Mouse (Mus musculus) heart, embryonic 15.5 days (tissue): Measurements from ENCODE around the gene C530008M17Rik. TPM values are rescaled to one million over a fixed set of nuclear protein-coding genes. Genes with fewer than 3 reads are reported as not detected.

Source experiments
- ATAC-seq: fragments of 200-750 bp; cut with Nextera tagmentation; replicated peaks from 2 replicates; pipeline ENCODE4 v1.8.0; 2017; ENCODE audit warnings: low read depth, moderate TSS enrichment; ENCODE audit not compliant: insufficient number of reproducible peaks, insufficient read depth, low FRiP score
- H3K27ac ChIP-seq: fragments of 300-500 bp; sonication (generic); 2 replicates; pipeline ENCODE4 v1.5.1; 2015; ENCODE audit warnings: mild to moderate bottlenecking, inconsistent platforms
- H3K27me3 ChIP-seq: fragments of 300-500 bp; sonication (generic); 2 replicates; pipeline ENCODE4 v1.6.1; 2015; ENCODE audit warnings: inconsistent platforms
- H3K36me3 ChIP-seq: fragments of 300-500 bp; sonication (generic); 2 replicates; pipeline ENCODE4 v1.6.1; 2015; ENCODE audit warnings: mild to moderate bottlenecking, inconsistent platforms
- H3K4me1 ChIP-seq: fragments of 300-500 bp; sonication (generic); replicated peaks from 2 replicates; pipeline ENCODE4 v1.6.1; 2015; ENCODE audit warnings: inconsistent platforms
- H3K4me2 ChIP-seq: fragments of 300-500 bp; sonication (generic); 2 replicates; pipeline ENCODE4 v1.6.1; 2015; ENCODE audit warnings: inconsistent platforms, mild to moderate bottlenecking, moderate library complexity
- H3K4me3 ChIP-seq: fragments of 300-500 bp; sonication (generic); 2 replicates; pipeline ENCODE4 v1.5.1; 2015; ENCODE audit warnings: mild to moderate bottlenecking, inconsistent platforms
- H3K9ac ChIP-seq: fragments of 300-500 bp; sonication (generic); 2 replicates; pipeline ENCODE4 v1.6.1; 2015; ENCODE audit warnings: mild to moderate bottlenecking, inconsistent platforms
- H3K9me3 ChIP-seq: fragments of 300-500 bp; sonication (generic); replicated peaks from 2 replicates; pipeline ENCODE4 v1.6.1; 2016; ENCODE audit warnings: inconsistent platforms
- WGBS: fragments of 180-500 bp; shearing (Covaris S2); methylation state at CpG from one replicate; pipeline ENCODE4 v1.1.7; 2015; ENCODE audit warnings: mixed read lengths; 5-methylcytosine and 5-hydroxymethylcytosine counted together
- polyA plus RNA-seq: library from polyadenylated mRNA; unstranded; fragments of >200 nt; fragmentation: Nextera tagmentation; extraction: Ambion mirVana; gene quantifications from 2 replicates; pipeline ENCODE4 v1.2.1, GENCODE M21; 2015

The C530008M17Rik gene
- polyA plus RNA-seq, 1 experiment from 2014 or later = 32.4 TPM

DNA sequence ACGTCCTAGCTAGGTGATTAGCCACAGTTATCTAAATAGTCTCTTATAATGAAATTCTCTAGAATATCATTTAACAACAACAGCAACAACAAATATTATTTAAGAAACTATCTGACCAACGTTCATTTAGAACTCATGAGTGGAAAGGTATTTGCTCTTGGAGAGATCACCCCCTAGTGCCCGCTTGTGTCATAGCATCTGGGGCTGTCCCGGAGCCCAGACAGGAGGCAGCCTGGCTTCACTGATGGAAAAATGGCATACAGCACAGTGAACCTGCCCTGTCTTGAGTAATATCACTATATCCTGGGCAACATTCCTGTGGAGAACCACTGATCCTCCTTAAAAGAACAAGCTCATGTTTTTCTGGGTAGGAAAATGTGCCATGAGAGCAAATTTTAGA is 187.1 kb downstream of the C530008M17Rik start:
- Histone ChIP-seq H3K36me3 (no peaks in the 10 kb centered on the region), H3K4me2 (no peak overlapping the region), H3K27me3 (no peaks in the 10 kb centered on the region), H3K9ac (no peak overlapping the region), H3K27ac (no peak overlapping the region), H3K9me3 (no peaks in the 10 kb centered on the region), H3K4me3 (no peak overlapping the region), H3K4me1 (peaks cover 10% of the 10 kb centered on the region)
- 12% methylated on average over 4 of the region's 4 CpGs for WGBS
- ATAC-seq = no peak

DNA sequence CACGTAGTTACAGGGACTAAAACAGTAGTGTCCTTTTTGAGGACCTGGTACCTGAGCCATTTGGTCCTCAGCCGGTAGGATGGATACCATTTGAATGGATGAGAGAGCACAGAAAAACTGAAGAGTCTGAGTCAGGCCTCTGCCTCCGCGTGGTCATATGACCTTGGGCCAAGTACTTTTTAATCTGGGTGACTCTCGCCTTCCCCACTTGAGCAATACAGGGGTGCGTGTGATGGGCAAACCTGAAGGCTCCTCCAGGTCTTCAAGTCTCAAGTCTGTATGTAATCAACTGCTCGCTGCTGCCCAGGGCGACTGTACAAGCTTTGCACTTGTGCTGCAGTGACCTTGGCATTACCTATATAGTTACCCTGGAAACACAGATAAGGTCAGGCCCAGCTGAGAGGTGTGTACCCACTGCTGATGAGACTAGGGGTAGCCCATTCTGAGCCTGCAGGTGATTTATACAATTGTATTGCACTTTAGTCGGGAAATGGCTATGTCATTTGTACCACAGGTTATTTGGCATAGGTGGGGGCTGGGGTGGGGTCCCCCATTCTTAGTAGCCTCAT is 187.6 kb downstream of the C530008M17Rik start:
- 65% methylated on average over 9 of the region's 9 CpGs for WGBS

GRCm38 (mm10) chr5:76844618-76845186 is 188.4 kb downstream of the C530008M17Rik start:
- no peak for ATAC-seq
- Histone ChIP-seq H3K4me2 (no peak overlapping the region), H3K36me3 (no peaks in the 10 kb centered on the region), H3K27me3 (no peaks in the 10 kb centered on the region), H3K4me1 (peaks cover 14% of the 10 kb centered on the region), H3K4me3 (no peak overlapping the region), H3K27ac (no peak overlapping the region), H3K9me3 (no peaks in the 10 kb centered on the region), H3K9ac (no peak overlapping the region)
- 61% methylated on average over 14 of the region's 14 CpGs for WGBS

More for the DNA sequence above, 187.6 kb downstream of the C530008M17Rik start:
- Histone ChIP-seq H3K27ac (no peak overlapping the region), H3K9ac (no peak overlapping the region), H3K36me3 (no peaks in the 10 kb centered on the region), H3K4me2 (no peak overlapping the region), H3K27me3 (no peaks in the 10 kb centered on the region), H3K9me3 (no peaks in the 10 kb centered on the region), H3K4me1 (peaks cover 10% of the 10 kb centered on the region), H3K4me3 (no peak overlapping the region)
- peak; percentile 39; the same call in 1 of the 2 replicates for ATAC-seq

- no peak overlapping the region for H3K4me2 ChIP-seq
- no peak overlapping the region for H3K27ac ChIP-seq
- H3K9ac ChIP-seq = no peak overlapping the region
- H3K36me3 ChIP-seq = no peaks in the 10 kb centered on the region
- ATAC-seq = no peak
- peaks cover 17% of the 10 kb centered on the region for H3K4me1 ChIP-seq
- H3K4me3 ChIP-seq = no peak overlapping the region
- no peaks in the 10 kb centered on the region for H3K27me3 ChIP-seq
- H3K9me3 ChIP-seq = no peaks in the 10 kb centered on the region
- WGBS = 85% methylated on average over 6 of the region's 6 CpGs
These were observed 190.8 kb downstream of the C530008M17Rik start for GRCm38 (mm10) chr5:76847106-76847505.

DNA sequence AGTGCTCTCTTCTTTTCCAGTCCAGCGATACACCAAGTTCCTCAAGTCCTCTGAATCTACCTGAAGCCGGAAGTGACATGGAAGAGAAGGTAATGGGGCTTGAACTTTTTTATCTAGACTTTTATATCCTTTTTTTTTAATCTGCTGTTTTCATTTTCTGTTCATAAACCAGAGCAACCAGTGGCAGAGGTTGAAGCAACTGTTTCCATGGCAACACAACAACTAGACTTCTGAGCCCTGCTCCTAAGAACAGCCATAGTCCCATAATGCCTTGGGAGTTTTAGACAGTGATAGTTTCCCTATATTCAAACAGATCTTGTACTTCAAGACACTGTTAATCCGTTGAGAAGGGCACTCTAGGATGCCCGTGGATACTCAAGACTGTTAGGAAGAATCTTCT is 195.0 kb downstream of the C530008M17Rik start:
- Histone ChIP-seq H3K9me3 (no peaks in the 10 kb centered on the region), H3K9ac (no peak overlapping the region), H3K27ac (no peak overlapping the region), H3K4me1 (peaks cover 16% of the 10 kb centered on the region), H3K27me3 (0 out of 2 replicates have a peak, but pooled peaks cover 6% of the 10 kb centered on the region), H3K4me2 (no peak overlapping the region), H3K4me3 (no peak overlapping the region), H3K36me3 (no peaks in the 10 kb centered on the region)
- 69% methylated on average over 4 of the region's 4 CpGs for WGBS
- no peak for ATAC-seq

- Histone ChIP-seq H3K27ac (no peak overlapping the region), H3K4me1 (peaks cover 31% of the 10 kb centered on the region), H3K27me3 (peaks cover 20% of the 10 kb centered on the region), H3K9me3 (no peaks in the 10 kb centered on the region), H3K4me3 (no peak overlapping the region), H3K36me3 (no peaks in the 10 kb centered on the region), H3K9ac (no peak overlapping the region), H3K4me2 (no peak overlapping the region)
- ATAC-seq = peak; percentile 70
- WGBS = 14% methylated on average over 10 of the region's 10 CpGs
These were observed 197.2 kb downstream of the C530008M17Rik start for GRCm38 (mm10) chr5:76853549-76853948.

GRCm38 (mm10) chr5:76855829-76856600 is 199.7 kb downstream of the C530008M17Rik start:
- peak overlapping the region; percentile 64 for H3K9ac ChIP-seq
- peaks cover 48% of the 10 kb centered on the region for H3K4me1 ChIP-seq
- peaks cover 20% of the 10 kb centered on the region for H3K27me3 ChIP-seq
- no peaks in the 10 kb centered on the region for H3K36me3 ChIP-seq
- H3K27ac ChIP-seq = 0 out of 2 replicates have a peak overlapping the region, but pooled peaks have one; percentile 2
- H3K4me3 ChIP-seq = peak overlapping the region; percentile 65
- H3K9me3 ChIP-seq = no peaks in the 10 kb centered on the region
- peak overlapping the region; percentile 98 for H3K4me2 ChIP-seq
- no peak for ATAC-seq
- WGBS = 17% methylated on average over 25 of the region's 25 CpGs

DNA sequence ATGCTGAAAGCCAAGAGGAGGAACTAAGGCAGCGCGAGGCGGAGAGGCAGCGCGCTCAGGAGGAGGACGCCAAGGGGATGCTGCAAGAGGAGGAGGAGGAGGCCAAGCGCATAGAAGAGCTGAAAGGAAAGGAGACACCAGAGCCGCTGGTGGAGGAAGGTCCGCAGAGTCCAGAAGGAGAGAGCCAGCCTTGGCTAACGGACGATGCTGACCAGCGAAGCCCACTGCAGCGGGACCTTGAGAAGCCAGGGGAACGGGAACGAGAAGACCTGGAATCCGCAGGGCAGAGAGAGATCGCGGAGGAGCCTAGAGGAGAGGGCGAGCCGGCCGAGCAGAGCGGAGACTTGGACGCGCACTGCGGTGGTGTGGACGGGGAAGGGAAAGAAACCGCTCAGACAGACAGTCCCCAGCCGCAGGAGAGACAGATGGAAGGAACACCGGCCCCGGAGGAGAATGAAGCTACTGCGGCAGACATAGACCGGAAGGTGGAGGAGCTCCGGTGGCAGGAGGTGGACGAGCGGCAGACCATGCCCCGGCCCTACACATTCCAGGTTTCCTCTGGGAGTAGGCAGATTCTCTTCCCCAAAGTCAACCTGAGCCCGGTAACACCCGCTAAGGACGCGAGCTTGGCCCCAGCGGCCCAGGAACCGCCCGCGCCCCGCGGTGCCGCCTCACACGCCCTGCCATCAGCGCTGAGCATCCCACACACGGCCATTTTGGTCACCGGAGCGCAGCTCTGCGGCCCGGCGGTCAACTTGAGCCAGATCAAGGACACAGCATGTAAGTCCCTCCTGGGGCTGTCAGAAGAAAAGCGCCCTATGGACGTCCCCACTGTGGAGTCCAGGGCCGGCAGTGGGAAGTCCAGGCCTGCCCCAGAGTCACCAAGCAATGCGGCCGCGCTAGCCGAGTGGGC is 201.0 kb downstream of the C530008M17Rik start:
- H3K9ac ChIP-seq = peak overlapping the region; percentile 64
- 7% methylated on average over 62 of the region's 62 CpGs for WGBS
- peak overlapping the region; percentile 65 for H3K4me3 ChIP-seq
- ATAC-seq = 0 out of 2 replicates have a peak, but pooled peaks have one; percentile 7
- no peaks in the 10 kb centered on the region for H3K9me3 ChIP-seq
- H3K4me2 ChIP-seq = peak overlapping the region; percentile 98
- peak overlapping the region; percentile 78 for H3K27ac ChIP-seq
- no peaks in the 10 kb centered on the region for H3K36me3 ChIP-seq
- peaks cover 20% of the 10 kb centered on the region for H3K27me3 ChIP-seq
- peaks cover 52% of the 10 kb centered on the region for H3K4me1 ChIP-seq

DNA sequence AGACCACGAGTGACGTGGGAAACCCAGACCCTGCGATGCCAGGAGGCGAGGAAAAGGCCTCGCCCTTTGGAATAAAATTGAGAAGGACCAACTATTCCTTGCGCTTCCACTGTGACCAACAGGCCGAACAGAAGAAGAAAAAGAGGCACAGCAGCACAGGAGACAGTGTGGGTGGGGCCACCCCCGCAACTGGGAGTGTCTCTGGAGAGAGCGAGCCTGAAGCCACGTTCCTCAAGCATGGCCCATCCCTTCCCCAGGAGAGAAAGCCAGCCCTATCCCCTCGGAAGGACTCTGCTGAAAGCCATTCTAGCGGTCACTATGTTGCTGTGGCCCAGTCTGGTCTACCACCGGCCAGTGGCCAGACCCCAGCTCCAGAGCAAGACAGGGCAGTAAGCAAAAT is 202.1 kb downstream of the C530008M17Rik start:
- Histone ChIP-seq H3K4me3 (peak overlapping the region; percentile 65), H3K9me3 (no peaks in the 10 kb centered on the region), H3K4me1 (peaks cover 60% of the 10 kb centered on the region), H3K36me3 (no peaks in the 10 kb centered on the region), H3K9ac (peak overlapping the region; percentile 64), H3K27ac (peak overlapping the region; percentile 78), H3K27me3 (peaks cover 20% of the 10 kb centered on the region), H3K4me2 (peak overlapping the region; percentile 98)
- peak; percentile 57; the same call in 1 of the 2 replicates for ATAC-seq
- WGBS = 30% methylated on average over 13 of the region's 13 CpGs

DNA sequence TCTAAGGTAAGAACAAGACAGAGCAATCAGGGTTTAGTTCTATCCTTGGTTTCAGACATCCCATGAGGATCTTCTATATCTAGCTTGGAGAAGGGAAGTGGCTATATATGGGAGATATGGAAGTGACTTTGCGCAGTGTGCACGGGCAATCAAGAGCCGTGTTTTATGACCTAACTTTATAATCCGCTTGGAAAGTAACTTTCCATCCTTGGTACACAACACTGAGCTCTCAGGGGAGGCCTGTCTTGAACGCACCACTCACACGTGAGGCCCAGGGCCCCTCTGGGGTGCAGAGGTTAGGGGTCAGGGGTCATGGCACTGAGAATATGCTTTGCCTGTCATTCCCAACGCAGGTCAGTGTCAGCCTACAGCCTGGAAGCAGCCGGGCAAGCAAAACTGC is 210.5 kb downstream of the C530008M17Rik start:
- Histone ChIP-seq H3K36me3 (peaks cover 8% of the 10 kb centered on the region; the same call in 1 of the 2 replicates), H3K9me3 (no peaks in the 10 kb centered on the region), H3K27ac (peak overlapping the region; percentile 75; the same call in 1 of the 2 replicates), H3K9ac (no peak overlapping the region), H3K4me3 (no peak overlapping the region), H3K27me3 (no peaks in the 10 kb centered on the region), H3K4me2 (no peak overlapping the region), H3K4me1 (peaks cover 31% of the 10 kb centered on the region)
- ATAC-seq = no peak
- WGBS = 71% methylated on average over 8 of the region's 8 CpGs
